In the genomic region with DNA sequence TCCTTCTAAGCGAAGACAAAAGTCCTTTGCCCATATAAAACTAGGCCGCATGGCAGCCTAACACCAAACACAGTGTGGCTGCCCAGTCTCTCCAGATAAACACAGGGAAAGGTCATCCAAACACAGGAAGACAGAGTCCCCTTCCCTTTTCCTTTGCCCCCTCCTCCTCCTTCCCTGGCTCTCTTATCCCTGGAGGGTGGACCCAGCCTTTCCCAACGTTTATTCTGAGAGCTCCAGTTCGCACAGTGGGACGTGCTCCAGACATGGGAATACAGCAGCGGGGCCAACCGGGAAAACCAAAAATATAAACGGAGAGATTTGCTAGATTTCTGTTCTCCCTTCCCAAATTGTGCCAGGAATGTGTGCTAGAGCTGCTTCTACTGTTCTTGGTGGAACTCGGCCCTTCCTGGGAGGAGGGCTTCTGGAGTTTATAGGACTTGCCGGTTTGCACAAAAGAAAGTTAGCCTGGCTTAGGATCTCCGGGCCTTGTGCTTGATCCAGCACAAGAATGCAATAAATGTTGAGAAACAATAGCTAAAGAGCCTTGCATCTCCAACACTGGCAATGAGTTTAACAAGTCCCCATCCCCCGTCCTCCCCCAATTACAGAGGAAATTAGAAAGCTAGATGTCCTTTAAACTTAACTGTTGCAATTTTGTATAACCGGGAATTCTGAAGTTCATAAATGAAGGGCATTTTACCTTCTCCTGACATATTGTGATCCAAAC, we compare ENCODE assay signal across 9 mouse cellular contexts. TPM values are rescaled to one million over a fixed set of nuclear protein-coding genes. Genes with fewer than 3 reads are reported as not detected.
DNase-seq lines count a peak whose midpoint lies in the region; ATAC-seq lines count a peak whose summit lies in the region.
"Had no signal": no experiment of that assay in that cellular context is flagged by ENCODE, and none has a peak within 500 bp of the region (broad histone marks: within the 10 kb centered on the region; RNA-seq: fewer than 3 reads in every experiment).

No protein-coding gene starts in this region.

- H3K36me3 ChIP-seq in midbrain, embryonic 10.5 days = no peaks in the 10 kb centered on the region
- no peaks in the 10 kb centered on the region for H3K36me3 ChIP-seq in midbrain, embryonic 11.5 days (ENCODE audit: control insufficient read depth, insufficient read depth, low read length)
- H3K36me3 ChIP-seq in kidney, embryonic 14.5 days (ENCODE audit: control insufficient read depth, insufficient read depth, low read length) = no peaks in the 10 kb centered on the region

- peaks cover 10% of the 10 kb centered on the region for H3K4me1 ChIP-seq in midbrain, embryonic 10.5 days
- H3K4me1 ChIP-seq in midbrain, embryonic 11.5 days (ENCODE audit: control insufficient read depth, insufficient read depth, low read length) = no peaks in the 10 kb centered on the region
- no peaks in the 10 kb centered on the region for H3K4me1 ChIP-seq in kidney, embryonic 14.5 days (ENCODE audit: control insufficient read depth, insufficient read depth, low read length)

- H3K4me2 ChIP-seq in midbrain, embryonic 11.5 days = no peak overlapping the region
- no peak overlapping the region for H3K4me2 ChIP-seq in kidney, embryonic 14.5 days (replicated peaks; ENCODE audit: low read depth, low read length)

- H3K27ac ChIP-seq in midbrain, embryonic 10.5 days (replicated peaks) = peak overlapping the region; percentile 59; the same call in 1 of the 2 replicates
- no peak overlapping the region for H3K27ac ChIP-seq in midbrain, embryonic 11.5 days (ENCODE audit: low read depth, low read length)
- H3K27ac ChIP-seq in kidney, embryonic 14.5 days (ENCODE audit: low read depth, low read length) = peak overlapping the region; percentile 65; the same call in 1 of the 2 replicates

- no peak overlapping the region for H3K4me3 ChIP-seq in midbrain, embryonic 10.5 days
- no peak overlapping the region for H3K4me3 ChIP-seq in midbrain, embryonic 11.5 days (ENCODE audit: low read depth, low read length)
- no peak overlapping the region for H3K4me3 ChIP-seq in kidney, embryonic 14.5 days (ENCODE audit: low read length)

- ATAC-seq in midbrain, embryonic 11.5 days (ENCODE audit: low FRiP score) = no peak
- no peak for ATAC-seq in kidney, embryonic 14.5 days (ENCODE audit: low FRiP score, low TSS enrichment)
- ATAC-seq in monocyte, adult 5-6 weeks (replicated peaks; ENCODE audit: insufficient number of reproducible peaks, low FRiP score, low TSS enrichment, poor library complexity, severe bottlenecking) = no peak
- ATAC-seq: Patski had no signal

- no peaks in the 10 kb centered on the region for H3K27me3 ChIP-seq in midbrain, embryonic 10.5 days (ENCODE audit: low read depth, poor library complexity, severe bottlenecking)
- H3K27me3 ChIP-seq in midbrain, embryonic 11.5 days (ENCODE audit: control insufficient read depth, insufficient read depth, low read length) = no peaks in the 10 kb centered on the region
- no peaks in the 10 kb centered on the region for H3K27me3 ChIP-seq in kidney, embryonic 14.5 days (ENCODE audit: control insufficient read depth, insufficient read depth, low read length)
- H3K27me3 ChIP-seq: Patski had no signal

- 64% methylated on average over 13 of the region's 13 CpGs for WGBS in midbrain, embryonic 10.5 days
- 63% methylated on average over 13 of the region's 13 CpGs for WGBS in midbrain, embryonic 11.5 days
- WGBS in kidney, embryonic 14.5 days = 55% methylated on average over 13 of the region's 13 CpGs

- no peaks in the 10 kb centered on the region for H3K9me3 ChIP-seq in midbrain, embryonic 10.5 days (replicated peaks)
- H3K9me3 ChIP-seq in midbrain, embryonic 11.5 days (ENCODE audit: control insufficient read depth, low read length) = no peaks in the 10 kb centered on the region
- no peaks in the 10 kb centered on the region for H3K9me3 ChIP-seq in kidney, embryonic 14.5 days (ENCODE audit: control insufficient read depth, low read length)

- no peak for DNase-seq in midbrain, embryonic 10.5 days (ENCODE audit: low spot score)
- no peak for DNase-seq in midbrain, embryonic 11.5 days (ENCODE audit: low spot score, missing footprints)
- peak; percentile 79 for DNase-seq in heart, adult 8-10 months (ENCODE audit: low spot score)
- DNase-seq in neural tube, embryonic 10.5 days (ENCODE audit: extremely low spot score, low spot score) = peak; percentile 26
- no peak for DNase-seq in layer of hippocampus, adult 11-12 months (ENCODE audit: low spot score)
- no peak for DNase-seq in layer of hippocampus, adult 9-10 months (ENCODE audit: low spot score)

- no peak overlapping the region for H3K9ac ChIP-seq in midbrain, embryonic 11.5 days (ENCODE audit: low read length)
- H3K9ac ChIP-seq in kidney, embryonic 14.5 days (ENCODE audit: low read depth, low read length) = no peak overlapping the region

RNA-seq across cellular contexts. Expression of a gene that starts 37.7 kb away (rescaled TPM):
- 27.0 and 29.3 TPM in 2 replicates for polyA plus RNA-seq in midbrain, embryonic 10.5 days (2016; fragmentation: Nextera tagmentation; extraction: Ambion mirVana)
- 36.7 and 40.6 TPM in 2 replicates for polyA plus RNA-seq in midbrain, embryonic 11.5 days (2014; fragmentation: Nextera tagmentation; extraction: Ambion mirVana)
- 10 to 100 TPM; 33.4 to 38.6 (median 37.2) TPM for total RNA-seq in heart, adult 8-10 months (2022)
- polyA plus RNA-seq in kidney, embryonic 14.5 days (2014; fragmentation: Nextera tagmentation; extraction: Ambion mirVana) = 26.4 and 49.7 TPM in 2 replicates
- 0.96 to 2.4 TPM (median 1.7 TPM) in 3 replicates for total RNA-seq in monocyte, adult 5-6 weeks (2017)

Comparison
In these comparisons a context has a peak if more than half of its experiments do, and no peak if none do; other contexts are left out.
1. DNase-seq: peak in heart, adult 8-10 months (single experiment) and neural tube, embryonic 10.5 days (single experiment); none in midbrain, embryonic 10.5 days (single experiment), midbrain, embryonic 11.5 days (single experiment), layer of hippocampus, adult 11-12 months (single experiment) and layer of hippocampus, adult 9-10 months (single experiment).